Mouse (Mus musculus): ENCODE results near the gene Chpf2. TPM values are rescaled to one million over a fixed set of nuclear protein-coding genes. Genes with fewer than 3 reads are reported as not detected.

Chpf2 gene
- polyA plus RNA-seq, 1 experiment from 2014 or later, result 11.5 TPM

DNA sequence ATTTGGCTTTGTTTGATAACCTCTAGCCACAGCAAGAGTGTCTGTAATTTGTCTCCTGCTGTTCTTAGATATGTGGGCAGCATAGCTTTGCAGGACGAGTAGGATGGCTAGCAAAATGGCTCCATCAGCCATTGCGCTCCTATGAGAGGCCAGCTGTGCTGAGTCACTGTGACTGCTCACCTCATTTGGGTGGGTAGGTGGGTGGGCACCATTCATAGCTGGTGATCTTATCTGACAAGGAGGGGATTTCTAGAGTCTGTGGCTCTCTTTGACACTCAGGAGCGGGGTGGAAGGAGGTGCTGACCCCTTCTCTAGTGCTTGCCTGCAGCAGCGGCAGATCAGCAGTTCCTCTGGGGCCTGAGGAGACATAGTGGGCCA, 648 bp downstream of the Chpf2 start:
- Histone ChIP-seq H3K36me3 (ENCODE audit: control insufficient read depth, insufficient read depth, low read length) (no peaks in the 10 kb centered on the region; the same call in 1 of the 2 replicates), H3K27me3 (ENCODE audit: control insufficient read depth, insufficient read depth, low read length) (no peaks in the 10 kb centered on the region), H3K9me3 (ENCODE audit: control insufficient read depth, low read length) (no peaks in the 10 kb centered on the region), H3K27ac (ENCODE audit: low read depth, low read length) (peak overlapping the region; percentile 59; the same call in 1 of the 2 replicates), H3K4me3 (ENCODE audit: low read depth, low read length) (peak overlapping the region; percentile 75), H3K9ac (ENCODE audit: low read length) (peak overlapping the region; percentile 71), H3K4me1 (replicated peaks; ENCODE audit: control insufficient read depth, insufficient read depth, low read length) (peaks cover 12% of the 10 kb centered on the region; the same call in 1 of the 2 replicates), H3K4me2 (ENCODE audit: low read depth, low read length, severe bottlenecking) (peak overlapping the region; percentile 94)
- DNase-seq (ENCODE audit: low spot score) (no peak), ATAC-seq (replicated peaks; ENCODE audit: low FRiP score) (no peak)
- 22% methylated on average over 4 of the region's 4 CpGs for WGBS

DNA sequence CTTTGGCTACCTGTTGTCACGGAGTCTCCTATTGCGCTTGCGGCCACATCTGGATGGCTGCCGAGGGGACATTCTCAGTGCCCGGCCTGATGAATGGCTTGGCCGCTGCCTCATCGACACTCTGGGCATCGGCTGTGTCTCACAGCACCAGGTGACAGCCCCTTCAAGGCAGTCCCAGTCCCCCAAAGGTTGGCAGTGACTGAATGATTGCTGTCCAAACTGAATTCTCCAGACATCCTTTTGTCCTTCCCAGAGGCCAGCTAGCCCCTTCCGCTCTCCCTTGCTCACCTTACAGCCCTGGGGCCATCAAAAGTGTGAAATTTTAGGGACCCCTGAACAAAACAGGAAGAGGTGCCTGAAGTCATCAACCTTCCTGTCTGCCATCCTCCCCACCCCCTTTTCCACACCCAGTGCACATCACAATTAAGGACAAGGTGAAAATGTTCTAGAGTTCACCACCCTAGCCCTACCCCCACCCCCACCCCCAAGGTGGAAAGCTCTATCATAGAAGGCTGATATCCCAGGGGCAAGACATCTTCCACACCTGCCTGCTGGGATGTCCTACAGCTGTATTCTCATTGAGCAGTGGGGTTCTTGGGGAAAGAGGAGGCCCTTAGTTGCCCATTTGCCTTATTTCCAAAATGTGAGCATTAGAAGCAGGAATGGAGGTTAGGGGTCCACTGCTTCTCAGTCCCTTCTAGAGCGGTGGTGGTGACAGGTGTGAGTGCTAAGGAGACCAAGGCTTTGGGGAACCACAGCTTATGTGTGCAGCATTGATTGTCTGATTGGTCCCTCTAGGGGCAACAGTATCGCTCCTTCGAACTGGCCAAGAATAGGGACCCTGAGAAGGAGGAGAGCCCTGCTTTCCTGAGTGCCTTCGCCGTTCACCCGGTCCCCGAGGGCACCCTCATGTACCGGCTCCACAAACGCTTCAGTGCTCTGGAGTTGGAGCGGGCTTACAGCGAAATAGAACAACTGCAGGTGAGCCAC, 3.3 kb downstream of the Chpf2 start:
- ATAC-seq (replicated peaks; ENCODE audit: low FRiP score), result no peak
- DNase-seq (ENCODE audit: low spot score), result no peak
- Histone ChIP-seq H3K4me2 (ENCODE audit: low read depth, low read length, severe bottlenecking) (no peak overlapping the region), H3K4me1 (replicated peaks; ENCODE audit: control insufficient read depth, insufficient read depth, low read length) (peaks cover 12% of the 10 kb centered on the region; the same call in 1 of the 2 replicates), H3K4me3 (ENCODE audit: low read depth, low read length) (no peak overlapping the region), H3K9me3 (ENCODE audit: control insufficient read depth, low read length) (no peaks in the 10 kb centered on the region), H3K27ac (ENCODE audit: low read depth, low read length) (no peak overlapping the region), H3K36me3 (ENCODE audit: control insufficient read depth, insufficient read depth, low read length) (peaks cover 16% of the 10 kb centered on the region; the same call in 1 of the 2 replicates), H3K27me3 (ENCODE audit: control insufficient read depth, insufficient read depth, low read length) (no peaks in the 10 kb centered on the region), H3K9ac (ENCODE audit: low read length) (no peak overlapping the region)
- WGBS, result 88% methylated on average over 20 of the region's 20 CpGs

DNA sequence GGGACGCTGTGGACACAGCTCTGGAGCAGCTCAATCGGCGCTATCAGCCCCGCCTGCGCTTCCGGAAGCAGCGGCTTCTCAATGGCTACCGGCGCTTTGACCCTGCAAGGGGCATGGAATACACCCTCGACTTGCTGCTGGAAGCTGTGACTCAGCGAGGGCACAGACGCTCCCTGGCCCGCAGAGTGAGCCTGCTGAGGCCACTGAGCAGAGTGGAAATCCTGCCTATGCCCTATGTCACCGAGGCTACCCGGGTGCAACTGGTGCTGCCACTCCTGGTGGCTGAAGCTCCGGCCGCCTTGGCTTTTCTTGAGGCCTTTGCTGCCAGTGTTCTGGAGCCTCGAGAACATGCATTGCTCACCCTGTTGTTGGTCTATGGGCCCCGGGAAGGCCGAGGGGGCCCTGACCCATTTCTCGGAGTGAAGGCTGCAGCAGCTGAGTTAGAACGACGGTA, 4.8 kb downstream of the Chpf2 start:
- ATAC-seq (replicated peaks; ENCODE audit: low FRiP score) (no peak), DNase-seq (ENCODE audit: low spot score) (peak; percentile 59)
- Histone ChIP-seq H3K4me1 (replicated peaks; ENCODE audit: control insufficient read depth, insufficient read depth, low read length) (peaks cover 21% of the 10 kb centered on the region), H3K36me3 (ENCODE audit: control insufficient read depth, insufficient read depth, low read length) (peaks cover 17% of the 10 kb centered on the region; the same call in 1 of the 2 replicates), H3K27ac (ENCODE audit: low read depth, low read length) (no peak overlapping the region), H3K9ac (ENCODE audit: low read length) (no peak overlapping the region), H3K9me3 (ENCODE audit: control insufficient read depth, low read length) (no peaks in the 10 kb centered on the region), H3K27me3 (ENCODE audit: control insufficient read depth, insufficient read depth, low read length) (no peaks in the 10 kb centered on the region), H3K4me2 (ENCODE audit: low read depth, low read length, severe bottlenecking) (0 out of 2 replicates have a peak overlapping the region, but pooled peaks have one; percentile 11), H3K4me3 (ENCODE audit: low read depth, low read length) (no peak overlapping the region)
- 28% methylated on average over 23 of the region's 23 CpGs for WGBS

DNA sequence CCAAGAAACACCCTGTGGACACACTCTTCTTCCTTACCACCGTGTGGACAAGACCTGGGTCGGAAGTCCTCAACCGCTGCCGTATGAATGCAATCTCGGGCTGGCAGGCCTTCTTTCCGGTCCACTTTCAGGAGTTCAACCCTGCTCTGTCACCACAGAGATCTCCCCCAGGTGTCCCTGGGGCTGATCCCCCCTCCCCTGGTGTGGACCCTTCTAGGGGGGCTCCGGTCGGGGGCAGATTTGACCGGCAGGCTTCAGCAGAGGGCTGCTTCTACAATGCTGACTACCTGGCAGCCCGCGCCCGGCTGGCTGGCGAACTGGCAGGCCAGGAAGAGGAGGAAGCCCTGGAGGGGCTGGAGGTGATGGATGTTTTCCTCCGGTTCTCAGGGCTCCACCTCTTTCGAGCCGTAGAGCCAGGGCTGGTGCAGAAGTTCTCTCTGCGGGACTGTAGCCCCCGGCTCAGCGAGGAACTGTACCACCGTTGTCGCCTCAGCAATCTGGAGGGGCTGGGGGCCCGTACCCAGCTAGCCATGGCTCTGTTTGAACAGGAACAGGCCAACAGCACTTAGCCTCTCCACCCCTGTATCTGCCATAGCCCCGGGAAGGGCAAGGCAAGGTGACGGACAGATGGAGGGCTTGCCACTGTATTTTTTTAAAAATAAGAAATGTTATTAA, 5.4 kb downstream of the Chpf2 start:
- DNase-seq (ENCODE audit: low spot score) (peak; percentile 58), ATAC-seq (replicated peaks; ENCODE audit: low FRiP score) (no peak)
- Histone ChIP-seq H3K4me1 (replicated peaks; ENCODE audit: control insufficient read depth, insufficient read depth, low read length) (peaks cover 23% of the 10 kb centered on the region), H3K27me3 (ENCODE audit: control insufficient read depth, insufficient read depth, low read length) (no peaks in the 10 kb centered on the region), H3K4me2 (ENCODE audit: low read depth, low read length, severe bottlenecking) (no peak overlapping the region), H3K4me3 (ENCODE audit: low read depth, low read length) (no peak overlapping the region), H3K27ac (ENCODE audit: low read depth, low read length) (no peak overlapping the region), H3K9me3 (ENCODE audit: control insufficient read depth, low read length) (no peaks in the 10 kb centered on the region), H3K9ac (ENCODE audit: low read length) (no peak overlapping the region), H3K36me3 (ENCODE audit: control insufficient read depth, insufficient read depth, low read length) (peaks cover 17% of the 10 kb centered on the region; the same call in 1 of the 2 replicates)
- WGBS, result 66% methylated on average over 24 of the region's 24 CpGs

DNA sequence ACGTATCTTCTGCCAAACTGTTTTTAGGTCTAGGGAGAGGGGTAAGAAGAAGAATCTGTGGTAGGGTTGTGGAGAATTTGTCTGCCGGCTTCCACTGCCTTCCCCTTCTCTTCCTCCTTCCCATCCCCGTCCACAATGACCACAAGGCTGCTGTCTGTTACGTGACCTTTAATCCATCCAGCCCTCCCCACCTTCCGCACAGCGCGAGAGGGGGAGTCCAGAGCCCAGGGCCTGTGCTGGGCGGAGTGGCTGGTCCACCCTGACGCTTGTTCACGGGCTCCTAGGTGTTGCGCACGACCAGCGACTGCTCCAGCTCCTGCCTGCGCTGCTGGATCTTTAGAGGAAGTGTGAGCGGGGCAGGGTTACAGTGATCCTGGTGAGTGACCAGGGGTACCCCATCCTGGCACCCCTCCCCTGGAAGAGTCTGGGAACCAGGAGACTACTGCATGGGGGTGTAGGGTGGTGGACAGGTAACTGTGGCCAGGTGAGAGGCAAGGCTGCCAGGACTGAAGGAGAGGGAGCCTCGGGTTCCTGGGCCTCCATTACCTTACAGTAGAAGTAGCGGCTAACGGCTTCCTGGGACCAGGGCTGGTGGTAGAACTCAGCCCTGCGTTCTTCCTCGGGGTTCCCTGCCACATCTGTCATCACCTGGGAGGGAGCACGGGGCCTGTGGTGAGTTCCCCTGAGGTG, 6.1 kb downstream of the Chpf2 start:
- Histone ChIP-seq H3K9me3 (ENCODE audit: control insufficient read depth, low read length) (no peaks in the 10 kb centered on the region), H3K4me2 (ENCODE audit: low read depth, low read length, severe bottlenecking) (no peak overlapping the region), H3K9ac (ENCODE audit: low read length) (no peak overlapping the region), H3K36me3 (ENCODE audit: control insufficient read depth, insufficient read depth, low read length) (peaks cover 17% of the 10 kb centered on the region; the same call in 1 of the 2 replicates), H3K27ac (ENCODE audit: low read depth, low read length) (no peak overlapping the region), H3K27me3 (ENCODE audit: control insufficient read depth, insufficient read depth, low read length) (no peaks in the 10 kb centered on the region), H3K4me1 (replicated peaks; ENCODE audit: control insufficient read depth, insufficient read depth, low read length) (peaks cover 21% of the 10 kb centered on the region), H3K4me3 (ENCODE audit: low read depth, low read length) (no peak overlapping the region)
- DNase-seq (ENCODE audit: low spot score) (peak; percentile 48), ATAC-seq (replicated peaks; ENCODE audit: low FRiP score) (no peak)
- 66% methylated on average over 21 of the region's 21 CpGs for WGBS

DNA sequence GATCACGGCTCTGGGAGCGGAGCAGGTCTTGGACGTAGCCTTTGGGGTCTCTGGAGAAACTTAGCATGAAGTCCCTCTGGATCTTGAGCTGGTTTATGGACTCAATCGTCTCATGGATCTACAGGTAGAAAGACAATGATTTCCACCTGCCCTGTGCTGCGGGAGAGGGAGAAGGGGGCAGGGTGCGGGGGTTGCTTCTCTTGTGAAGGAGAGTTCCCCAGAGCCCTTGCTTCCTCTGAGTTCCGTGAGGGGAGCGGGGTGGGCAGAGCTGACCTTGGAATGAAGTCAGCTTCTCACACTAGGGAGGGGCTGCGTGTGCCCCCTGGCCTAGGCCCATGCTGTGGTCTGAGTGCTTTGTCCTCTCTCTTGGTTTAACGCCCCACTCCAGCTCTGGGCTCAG, 6.7 kb downstream of the Chpf2 start:
- 74% methylated on average over 10 of the region's 10 CpGs for WGBS
- no peak for ATAC-seq (replicated peaks; ENCODE audit: low FRiP score)
- Histone ChIP-seq H3K36me3 (ENCODE audit: control insufficient read depth, insufficient read depth, low read length) (peaks cover 17% of the 10 kb centered on the region; the same call in 1 of the 2 replicates), H3K9me3 (ENCODE audit: control insufficient read depth, low read length) (no peaks in the 10 kb centered on the region), H3K4me3 (ENCODE audit: low read depth, low read length) (no peak overlapping the region), H3K27ac (ENCODE audit: low read depth, low read length) (no peak overlapping the region), H3K4me1 (replicated peaks; ENCODE audit: control insufficient read depth, insufficient read depth, low read length) (peaks cover 22% of the 10 kb centered on the region), H3K9ac (ENCODE audit: low read length) (no peak overlapping the region), H3K27me3 (ENCODE audit: control insufficient read depth, insufficient read depth, low read length) (no peaks in the 10 kb centered on the region), H3K4me2 (ENCODE audit: low read depth, low read length, severe bottlenecking) (no peak overlapping the region)
- DNase-seq (ENCODE audit: low spot score), result no peak

DNA sequence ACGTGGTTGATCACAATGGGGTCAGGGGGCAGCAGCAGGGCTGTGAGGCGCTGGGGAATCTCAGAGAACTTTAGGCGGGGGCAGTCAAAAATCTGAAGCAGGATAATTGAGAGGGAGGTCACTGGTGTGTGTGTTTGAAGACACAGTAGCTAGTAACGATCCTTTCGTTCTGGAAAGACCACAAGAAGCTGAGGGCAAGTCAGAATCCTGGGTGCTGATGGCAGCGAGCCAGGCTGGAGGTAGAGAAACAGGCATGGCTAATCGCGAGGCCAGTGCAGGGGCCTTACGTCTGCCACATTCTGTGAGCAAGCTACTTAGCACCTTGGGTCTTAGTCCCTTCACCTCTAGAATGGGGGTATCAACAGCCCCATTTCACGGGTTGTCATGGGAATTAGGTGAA, 7.4 kb downstream of the Chpf2 start:
- no peaks in the 10 kb centered on the region for H3K9me3 ChIP-seq (ENCODE audit: control insufficient read depth, low read length)
- 75% methylated on average over 10 of the region's 10 CpGs for WGBS
- DNase-seq (ENCODE audit: low spot score), result no peak
- H3K9ac ChIP-seq (ENCODE audit: low read length), result no peak overlapping the region
- no peak overlapping the region for H3K27ac ChIP-seq (ENCODE audit: low read depth, low read length)
- no peak overlapping the region for H3K4me2 ChIP-seq (ENCODE audit: low read depth, low read length, severe bottlenecking)
- H3K36me3 ChIP-seq (ENCODE audit: control insufficient read depth, insufficient read depth, low read length), result peaks cover 17% of the 10 kb centered on the region; the same call in 1 of the 2 replicates
- no peak for ATAC-seq (replicated peaks; ENCODE audit: low FRiP score)
- no peaks in the 10 kb centered on the region for H3K27me3 ChIP-seq (ENCODE audit: control insufficient read depth, insufficient read depth, low read length)
- H3K4me1 ChIP-seq (replicated peaks; ENCODE audit: control insufficient read depth, insufficient read depth, low read length), result peaks cover 29% of the 10 kb centered on the region
- H3K4me3 ChIP-seq (ENCODE audit: low read depth, low read length), result no peak overlapping the region

DNA sequence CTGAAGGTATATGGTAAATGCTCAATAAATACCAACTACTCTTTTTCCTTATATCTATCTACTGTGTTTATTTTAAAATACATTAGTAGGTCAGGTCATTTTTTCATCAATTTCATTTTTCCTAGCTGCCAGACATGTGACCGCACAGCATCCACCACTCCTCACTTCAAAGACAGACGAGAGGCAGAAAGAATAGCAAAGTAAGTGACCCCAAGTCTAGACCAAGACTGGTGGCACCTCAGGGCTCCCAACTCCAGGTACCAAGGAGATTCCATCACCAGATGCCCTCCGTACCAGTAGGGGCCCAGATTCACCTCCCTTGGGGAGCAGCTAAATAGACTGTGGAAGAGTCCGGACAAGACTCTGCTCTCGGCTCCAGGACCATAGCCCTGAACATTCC, 7.8 kb downstream of the Chpf2 start:
- H3K9me3 ChIP-seq (ENCODE audit: control insufficient read depth, low read length), result no peaks in the 10 kb centered on the region

More for the DNA sequence above, 7.8 kb downstream of the Chpf2 start:
- DNase-seq (ENCODE audit: low spot score) (no peak), ATAC-seq (replicated peaks; ENCODE audit: low FRiP score) (no peak)
- Histone ChIP-seq H3K36me3 (ENCODE audit: control insufficient read depth, insufficient read depth, low read length) (peaks cover 17% of the 10 kb centered on the region; the same call in 1 of the 2 replicates), H3K27ac (ENCODE audit: low read depth, low read length) (no peak overlapping the region), H3K27me3 (ENCODE audit: control insufficient read depth, insufficient read depth, low read length) (no peaks in the 10 kb centered on the region), H3K9ac (ENCODE audit: low read length) (no peak overlapping the region), H3K4me2 (ENCODE audit: low read depth, low read length, severe bottlenecking) (no peak overlapping the region), H3K4me3 (ENCODE audit: low read depth, low read length) (no peak overlapping the region), H3K4me1 (replicated peaks; ENCODE audit: control insufficient read depth, insufficient read depth, low read length) (peaks cover 33% of the 10 kb centered on the region)
- WGBS, result 93% methylated on average over 5 of the region's 5 CpGs
